Mouse (Mus musculus): ENCODE results near the gene Rrp9.

DNA sequence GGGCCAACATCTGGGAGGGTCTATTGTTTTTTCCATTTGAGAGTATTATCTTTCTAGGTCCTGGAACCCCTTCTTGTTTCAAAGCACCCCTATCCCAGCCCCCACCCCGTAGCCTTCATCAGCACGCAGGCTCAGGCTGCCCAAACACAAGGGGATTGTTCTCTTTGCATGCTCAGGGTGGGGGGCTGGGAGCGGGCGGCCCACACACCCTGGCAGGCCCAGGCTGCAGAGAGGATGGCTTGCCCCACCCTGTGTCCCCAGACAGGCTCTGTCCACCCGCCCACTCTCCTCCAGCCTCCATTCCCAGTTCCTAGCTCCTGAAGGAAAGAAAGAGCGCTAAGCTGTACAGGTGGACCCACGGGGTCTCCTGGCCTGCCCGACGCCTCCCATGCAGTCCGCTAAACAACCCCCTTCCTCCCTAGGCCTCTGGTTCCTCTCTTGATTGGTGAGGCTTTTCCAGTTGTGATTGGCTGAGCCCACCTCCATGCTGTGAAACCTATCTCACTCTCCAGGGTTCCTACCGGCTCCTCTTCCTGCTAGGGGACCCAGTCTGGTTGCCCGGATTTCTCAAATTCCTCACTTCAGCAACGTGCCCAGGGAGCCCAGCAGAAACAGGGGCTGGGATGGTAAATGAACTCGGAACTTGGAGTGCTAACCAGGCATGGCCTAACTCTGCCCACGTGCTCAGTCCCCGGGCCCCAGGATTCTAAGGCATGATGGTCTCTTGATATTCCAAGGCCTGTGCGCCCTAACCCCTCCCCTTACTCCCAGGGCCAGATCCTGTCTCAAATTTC is 20.7 kb upstream of the Rrp9 start:
- TF ChIP-seq CTCF (IDR thresholded peaks at IDR 0.05; ENCODE audit: control insufficient read depth, insufficient read depth, insufficient read length): no peak
- TF ChIP-seq MAX (IDR thresholded peaks at IDR 0.05): peak; percentile 69
- TF ChIP-seq MYOD1 (IDR thresholded peaks at IDR 0.05; ENCODE audit: control insufficient read depth, insufficient read length, low read depth): no peak
- no peak for TF ChIP-seq MYOG (IDR thresholded peaks at IDR 0.05; ENCODE audit: control insufficient read depth, extremely low read depth, insufficient read length)
- TF ChIP-seq USF1 (IDR thresholded peaks at IDR 0.05; ENCODE audit: low read depth): peak; percentile 61

Data from C2C12 (cell line).